Mouse (Mus musculus): ENCODE measurements at regions not wholly inside any gene's neighbourhood (a gene's known extent, or its start where the extent isn't known, plus 50 kb on each side); places are given as distances from the start of the nearest gene placed in this dataset.

- Histone ChIP-seq H3K9me3 (replicated peaks; ENCODE audit: control insufficient read depth, low read length, poor library complexity, severe bottlenecking) (no peaks in the 10 kb centered on the region), H3K36me3 (ENCODE audit: control insufficient read depth, insufficient read depth, low read length) (no peaks in the 10 kb centered on the region), H3K4me2 (ENCODE audit: low read length) (no peak overlapping the region), H3K4me1 (ENCODE audit: control insufficient read depth, insufficient read depth, low read length) (peaks cover 5% of the 10 kb centered on the region; the same call in 1 of the 2 replicates), H3K27me3 (ENCODE audit: control insufficient read depth, insufficient read depth, low read depth, low read length) (no peaks in the 10 kb centered on the region), H3K9ac (ENCODE audit: low read depth, low read length) (no peak overlapping the region), H3K27ac (ENCODE audit: low read length) (no peak overlapping the region), H3K4me3 (ENCODE audit: low read depth, low read length) (no peak overlapping the region)
- no peak for ATAC-seq
- 92% methylated on average over 5 of the region's 5 CpGs for WGBS
Measured at GRCm38 (mm10) chr10:116726031-116726430, 144.7 kb upstream of the Cnot2 start.

GRCm38 (mm10) chr10:116721986-116722385 is 140.7 kb upstream of the Cnot2 start:
- H3K9ac ChIP-seq (ENCODE audit: low read depth, low read length), result no peak overlapping the region
- H3K4me3 ChIP-seq (ENCODE audit: low read depth, low read length), result no peak overlapping the region
- H3K9me3 ChIP-seq (replicated peaks; ENCODE audit: control insufficient read depth, low read length, poor library complexity, severe bottlenecking), result no peaks in the 10 kb centered on the region
- H3K27ac ChIP-seq (ENCODE audit: low read length), result no peak overlapping the region
- 94% methylated on average over 9 of the region's 9 CpGs for WGBS
- H3K4me2 ChIP-seq (ENCODE audit: low read length), result no peak overlapping the region
- no peak for ATAC-seq
- no peaks in the 10 kb centered on the region for H3K27me3 ChIP-seq (ENCODE audit: control insufficient read depth, insufficient read depth, low read depth, low read length)
- H3K36me3 ChIP-seq (ENCODE audit: control insufficient read depth, insufficient read depth, low read length), result no peaks in the 10 kb centered on the region
- H3K4me1 ChIP-seq (ENCODE audit: control insufficient read depth, insufficient read depth, low read length), result peaks cover 5% of the 10 kb centered on the region

GRCm38 (mm10) chr10:116719616-116720015 is 138.3 kb upstream of the Cnot2 start:
- Histone ChIP-seq H3K9ac (ENCODE audit: low read depth, low read length) (no peak overlapping the region), H3K27me3 (ENCODE audit: control insufficient read depth, insufficient read depth, low read depth, low read length) (no peaks in the 10 kb centered on the region), H3K27ac (ENCODE audit: low read length) (no peak overlapping the region), H3K4me3 (ENCODE audit: low read depth, low read length) (no peak overlapping the region), H3K4me1 (ENCODE audit: control insufficient read depth, insufficient read depth, low read length) (peaks cover 5% of the 10 kb centered on the region), H3K36me3 (ENCODE audit: control insufficient read depth, insufficient read depth, low read length) (no peaks in the 10 kb centered on the region), H3K9me3 (replicated peaks; ENCODE audit: control insufficient read depth, low read length, poor library complexity, severe bottlenecking) (no peaks in the 10 kb centered on the region), H3K4me2 (ENCODE audit: low read length) (no peak overlapping the region)
- WGBS, result 85% methylated on average over 5 of the region's 5 CpGs
- ATAC-seq, result no peak

GRCm38 (mm10) chr10:116717961-116718360 is 136.7 kb upstream of the Cnot2 start:
- Histone ChIP-seq H3K4me3 (ENCODE audit: low read depth, low read length) (no peak overlapping the region), H3K9me3 (replicated peaks; ENCODE audit: control insufficient read depth, low read length, poor library complexity, severe bottlenecking) (no peaks in the 10 kb centered on the region), H3K4me2 (ENCODE audit: low read length) (no peak overlapping the region), H3K27ac (ENCODE audit: low read length) (no peak overlapping the region), H3K9ac (ENCODE audit: low read depth, low read length) (no peak overlapping the region), H3K36me3 (ENCODE audit: control insufficient read depth, insufficient read depth, low read length) (no peaks in the 10 kb centered on the region), H3K4me1 (ENCODE audit: control insufficient read depth, insufficient read depth, low read length) (peaks cover 5% of the 10 kb centered on the region), H3K27me3 (ENCODE audit: control insufficient read depth, insufficient read depth, low read depth, low read length) (no peaks in the 10 kb centered on the region)
- no peak for ATAC-seq
- 66% methylated on average over 10 of the region's 10 CpGs for WGBS

- H3K36me3 ChIP-seq (ENCODE audit: control insufficient read depth, insufficient read depth, low read length), result no peaks in the 10 kb centered on the region
- H3K9ac ChIP-seq (ENCODE audit: low read depth, low read length), result no peak overlapping the region
- H3K27me3 ChIP-seq (ENCODE audit: control insufficient read depth, insufficient read depth, low read depth, low read length), result no peaks in the 10 kb centered on the region
- H3K27ac ChIP-seq (ENCODE audit: low read length), result no peak overlapping the region
- ATAC-seq, result peak; percentile 70; the same call in 1 of the 2 replicates
- H3K4me3 ChIP-seq (ENCODE audit: low read depth, low read length), result no peak overlapping the region
- no peak overlapping the region for H3K4me2 ChIP-seq (ENCODE audit: low read length)
- WGBS, result 84% methylated on average over 4 of the region's 4 CpGs
- H3K9me3 ChIP-seq (replicated peaks; ENCODE audit: control insufficient read depth, low read length, poor library complexity, severe bottlenecking), result no peaks in the 10 kb centered on the region
- peaks cover 5% of the 10 kb centered on the region for H3K4me1 ChIP-seq (ENCODE audit: control insufficient read depth, insufficient read depth, low read length)
Measured at GRCm38 (mm10) chr10:116717017-116717643, 135.8 kb upstream of the Cnot2 start.

GRCm38 (mm10) chr10:116713456-116713855 is 132.1 kb upstream of the Cnot2 start:
- Histone ChIP-seq H3K4me3 (ENCODE audit: low read depth, low read length) (no peak overlapping the region), H3K4me2 (ENCODE audit: low read length) (no peak overlapping the region), H3K4me1 (ENCODE audit: control insufficient read depth, insufficient read depth, low read length) (peaks cover 5% of the 10 kb centered on the region), H3K27ac (ENCODE audit: low read length) (no peak overlapping the region), H3K36me3 (ENCODE audit: control insufficient read depth, insufficient read depth, low read length) (no peaks in the 10 kb centered on the region), H3K27me3 (ENCODE audit: control insufficient read depth, insufficient read depth, low read depth, low read length) (no peaks in the 10 kb centered on the region), H3K9ac (ENCODE audit: low read depth, low read length) (no peak overlapping the region), H3K9me3 (replicated peaks; ENCODE audit: control insufficient read depth, low read length, poor library complexity, severe bottlenecking) (no peaks in the 10 kb centered on the region)
- ATAC-seq, result no peak
- WGBS, result 67% methylated on average over 11 of the region's 11 CpGs

- WGBS, result 84% methylated on average over 6 of the region's 6 CpGs
- Histone ChIP-seq H3K9ac (ENCODE audit: low read depth, low read length) (no peak overlapping the region), H3K27ac (ENCODE audit: low read length) (no peak overlapping the region), H3K9me3 (replicated peaks; ENCODE audit: control insufficient read depth, low read length, poor library complexity, severe bottlenecking) (no peaks in the 10 kb centered on the region), H3K36me3 (ENCODE audit: control insufficient read depth, insufficient read depth, low read length) (no peaks in the 10 kb centered on the region), H3K4me3 (ENCODE audit: low read depth, low read length) (no peak overlapping the region), H3K4me2 (ENCODE audit: low read length) (no peak overlapping the region), H3K27me3 (ENCODE audit: control insufficient read depth, insufficient read depth, low read depth, low read length) (no peaks in the 10 kb centered on the region), H3K4me1 (ENCODE audit: control insufficient read depth, insufficient read depth, low read length) (no peaks in the 10 kb centered on the region)
- ATAC-seq, result no peak
Measured at GRCm38 (mm10) chr10:116707025-116707424, 125.7 kb upstream of the Cnot2 start.

GRCm38 (mm10) chr10:116701281-116701680 is 120.0 kb upstream of the Cnot2 start:
- Histone ChIP-seq H3K4me3 (ENCODE audit: low read depth, low read length) (no peak overlapping the region), H3K27me3 (ENCODE audit: control insufficient read depth, insufficient read depth, low read depth, low read length) (no peaks in the 10 kb centered on the region), H3K27ac (ENCODE audit: low read length) (no peak overlapping the region), H3K4me2 (ENCODE audit: low read length) (no peak overlapping the region), H3K9ac (ENCODE audit: low read depth, low read length) (no peak overlapping the region), H3K9me3 (replicated peaks; ENCODE audit: control insufficient read depth, low read length, poor library complexity, severe bottlenecking) (no peaks in the 10 kb centered on the region), H3K36me3 (ENCODE audit: control insufficient read depth, insufficient read depth, low read length) (no peaks in the 10 kb centered on the region), H3K4me1 (ENCODE audit: control insufficient read depth, insufficient read depth, low read length) (no peaks in the 10 kb centered on the region)
- no peak for ATAC-seq
- 87% methylated on average over 5 of the region's 5 CpGs for WGBS

- Histone ChIP-seq H3K4me3 (ENCODE audit: low read depth, low read length) (no peak overlapping the region), H3K27me3 (ENCODE audit: control insufficient read depth, insufficient read depth, low read depth, low read length) (no peaks in the 10 kb centered on the region), H3K4me2 (ENCODE audit: low read length) (no peak overlapping the region), H3K36me3 (ENCODE audit: control insufficient read depth, insufficient read depth, low read length) (no peaks in the 10 kb centered on the region), H3K4me1 (ENCODE audit: control insufficient read depth, insufficient read depth, low read length) (no peaks in the 10 kb centered on the region), H3K27ac (ENCODE audit: low read length) (no peak overlapping the region), H3K9ac (ENCODE audit: low read depth, low read length) (no peak overlapping the region), H3K9me3 (replicated peaks; ENCODE audit: control insufficient read depth, low read length, poor library complexity, severe bottlenecking) (no peaks in the 10 kb centered on the region)
- ATAC-seq, result no peak
- WGBS, result 42% methylated on average over 8 of the region's 8 CpGs
Measured at GRCm38 (mm10) chr10:116699711-116700110, 118.4 kb upstream of the Cnot2 start.

Measured in midbrain, embryonic 16.5 days (tissue).